Mouse (Mus musculus) CH12.LX (cell line): ENCODE measurements at regions not wholly inside any gene's neighbourhood (a gene's known extent, or its start where the extent isn't known, plus 50 kb on each side); places are given as distances from the start of the nearest gene placed in this dataset.

Source experiments
- CTCF ChIP-seq, 2 experiments: IDR thresholded peaks in 1 of 2; conservative IDR thresholded peaks in 1 of 2; 2 replicates each; pipeline ENCODE4 v1.5.1; 2011 to 2012; ENCODE audit warnings: low read depth in 2 of 2, low read length in 2 of 2, improper control_type of control experiment in 1 of 2, inconsistent platforms in 1 of 2, mild to moderate bottlenecking in 1 of 2, moderate library complexity in 1 of 2
- E2F4 ChIP-seq: IDR thresholded peaks from 2 replicates; pipeline ENCODE4 v1.6.1; 2011; ENCODE audit warnings: low read depth, low read length, improper control_type of control experiment; ENCODE audit not compliant: insufficient replicate concordance
- USF1 ChIP-seq: IDR thresholded peaks from 2 replicates; pipeline ENCODE4 v1.6.1; 2014; ENCODE audit warnings: low read depth, mild to moderate bottlenecking, inconsistent platforms, low read length, improper control_type of control experiment
- ZNF384 ChIP-seq: IDR thresholded peaks from 2 replicates; pipeline ENCODE4 v1.6.1; 2012; ENCODE audit warnings: low read depth, low read length, improper control_type of control experiment, inconsistent platforms

DNA sequence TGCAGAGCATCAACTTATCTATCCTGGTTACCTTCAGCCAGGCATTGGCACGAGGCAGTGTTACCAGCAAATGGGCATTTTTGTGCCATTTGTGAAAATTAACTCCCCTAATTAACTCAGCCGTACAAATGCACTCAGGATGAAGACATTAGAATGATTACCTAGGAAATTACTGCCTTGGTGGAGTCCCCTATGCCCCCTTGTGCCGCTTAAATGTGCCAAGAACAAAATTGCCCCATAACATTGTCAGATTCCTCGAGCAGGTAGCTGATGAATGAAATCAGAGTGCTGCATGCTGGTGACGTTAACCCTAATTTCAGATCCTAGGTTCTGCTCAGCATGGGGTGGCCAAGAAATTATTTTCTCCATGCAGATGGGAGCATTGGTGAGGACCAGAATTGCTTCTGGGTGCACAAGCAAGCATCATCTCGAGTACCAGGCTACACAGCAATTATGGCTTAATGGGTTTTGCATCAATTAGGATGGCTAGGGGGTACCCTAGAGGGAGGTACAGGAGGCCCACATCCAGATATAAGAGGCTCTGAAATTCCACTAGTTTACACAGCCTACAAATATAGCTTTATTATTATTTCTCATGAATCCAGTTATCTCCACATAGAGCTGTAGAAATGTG is 577.0 kb upstream of the Camk1g start:
- TF ChIP-seq CTCF (conservative IDR thresholded peaks at IDR 0.05 in 1 of 2, IDR thresholded peaks at IDR 0.05 in 1 of 2; ENCODE audit: low read depth in 2 of 2, low read length in 2 of 2) (no peak), E2F4 (no peak), USF1 (no peak), ZNF384 (no peak)
